Mouse (Mus musculus) brown adipose tissue, adult 24 weeks (tissue): ENCODE measurements around the gene Parva. TPM values are rescaled to one million over a fixed set of nuclear protein-coding genes. Genes with fewer than 3 reads are reported as not detected.

Experiments
- H3K27ac ChIP-seq: fragments of 200-500 bp; replicated peaks from 2 replicates; pipeline ENCODE4 v1.5.1; 2012; ENCODE audit warnings: low read depth, mild to moderate bottlenecking, low read length
- H3K4me1 ChIP-seq: fragments of 200-500 bp; 2 replicates; pipeline ENCODE4 v1.6.1; 2012; ENCODE audit warnings: low read length, mixed read lengths; ENCODE audit not compliant: control insufficient read depth, insufficient read depth, insufficient read length
- H3K4me3 ChIP-seq: fragments of 200-500 bp; 2 replicates; pipeline ENCODE4 v1.5.1; 2012; ENCODE audit warnings: low read depth, mild to moderate bottlenecking, low read length, moderate library complexity; ENCODE audit not compliant: insufficient read depth
- polyA plus RNA-seq: library from polyadenylated mRNA; stranded (reverse); fragments of >200 nt; gene quantifications from 2 replicates; pipeline ENCODE4 v1.2.4, GENCODE M21; 2012; ENCODE audit not compliant: missing spikeins, insufficient read depth, insufficient read length

The Parva gene
- polyA plus RNA-seq, 1 experiment: 32.1 TPM

DNA sequence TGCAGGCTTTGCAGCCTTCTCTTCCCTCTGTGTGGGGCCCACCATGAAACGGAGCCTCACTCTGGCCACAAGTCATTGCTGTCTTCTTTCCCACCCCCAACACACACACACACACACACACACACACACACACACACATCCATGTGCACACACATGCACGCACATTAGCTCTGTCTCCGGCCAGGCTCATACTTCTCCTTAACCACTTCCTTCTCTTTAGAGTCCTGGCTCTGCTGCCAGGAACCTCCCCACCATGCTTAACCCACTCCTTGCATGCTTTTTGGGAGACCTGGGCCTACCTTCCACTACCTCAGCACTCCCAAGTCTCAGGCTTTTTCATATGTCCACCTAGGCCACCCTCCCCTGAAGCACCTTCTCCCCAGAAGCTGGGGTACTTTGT is 76.6 kb downstream of the Parva start:
- no peak overlapping the region for H3K27ac ChIP-seq
- no peak overlapping the region for H3K4me3 ChIP-seq
- H3K4me1 ChIP-seq: peaks cover 28% of the 10 kb centered on the region

DNA sequence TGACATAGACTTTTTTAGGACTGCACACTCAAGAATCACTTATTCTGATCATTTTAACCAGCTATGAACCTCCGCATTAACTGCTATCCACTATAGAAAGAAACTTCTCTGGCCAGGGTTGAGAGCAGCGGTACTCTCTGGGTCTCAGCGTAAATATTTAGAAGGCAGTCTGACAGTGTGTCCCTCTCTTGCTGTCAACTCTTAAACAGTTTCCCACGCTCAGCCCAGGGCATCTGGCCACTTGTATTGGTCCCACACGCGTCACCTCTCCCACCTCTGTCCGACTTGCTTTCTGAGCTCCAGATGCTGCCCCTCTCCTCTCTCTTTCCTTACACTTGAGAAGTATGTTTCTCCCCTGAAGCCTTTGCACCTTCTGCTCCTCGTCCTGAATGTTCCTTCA is 81.8 kb downstream of the Parva start:
- H3K4me1 ChIP-seq: peaks cover 8% of the 10 kb centered on the region; the same call in 1 of the 2 replicates
- H3K4me3 ChIP-seq: no peak overlapping the region
- no peak overlapping the region for H3K27ac ChIP-seq

DNA sequence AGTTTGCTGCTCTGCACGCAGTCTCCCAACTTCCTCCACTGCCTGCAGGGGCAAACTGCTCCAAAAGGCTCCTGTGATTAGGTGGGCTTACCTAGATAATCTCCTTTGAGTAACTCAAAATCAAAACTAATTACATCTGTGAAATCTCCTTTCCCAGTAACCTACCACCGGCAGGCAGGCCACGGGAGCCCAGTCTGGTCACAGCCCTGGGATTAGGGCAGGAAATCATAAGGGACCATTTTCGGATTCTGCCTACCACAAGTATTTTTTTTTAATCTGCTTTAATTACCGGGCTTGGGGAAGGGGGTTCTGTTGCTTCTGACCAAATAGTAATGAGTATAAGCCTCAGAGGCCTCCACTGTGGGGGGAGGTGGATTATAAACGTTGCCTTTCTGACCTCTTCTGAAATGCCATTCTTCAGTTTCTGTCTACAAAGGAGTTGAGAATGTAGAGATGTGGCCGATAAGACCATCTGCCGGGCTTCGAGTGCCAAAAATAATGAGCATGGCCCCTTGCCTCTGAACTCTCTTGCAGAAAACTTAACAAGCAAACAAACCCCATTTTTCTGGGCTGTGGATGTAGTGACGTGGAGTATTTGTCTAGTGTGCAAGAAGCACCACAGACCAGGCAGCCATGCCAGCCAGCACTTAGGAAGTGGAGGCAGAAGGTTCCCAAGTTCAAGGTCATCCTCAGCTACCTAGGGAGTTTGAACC is 83.2 kb downstream of the Parva start:
- no peak overlapping the region for H3K27ac ChIP-seq
- H3K4me3 ChIP-seq: no peak overlapping the region
- peaks cover 8% of the 10 kb centered on the region; the same call in 1 of the 2 replicates for H3K4me1 ChIP-seq

DNA sequence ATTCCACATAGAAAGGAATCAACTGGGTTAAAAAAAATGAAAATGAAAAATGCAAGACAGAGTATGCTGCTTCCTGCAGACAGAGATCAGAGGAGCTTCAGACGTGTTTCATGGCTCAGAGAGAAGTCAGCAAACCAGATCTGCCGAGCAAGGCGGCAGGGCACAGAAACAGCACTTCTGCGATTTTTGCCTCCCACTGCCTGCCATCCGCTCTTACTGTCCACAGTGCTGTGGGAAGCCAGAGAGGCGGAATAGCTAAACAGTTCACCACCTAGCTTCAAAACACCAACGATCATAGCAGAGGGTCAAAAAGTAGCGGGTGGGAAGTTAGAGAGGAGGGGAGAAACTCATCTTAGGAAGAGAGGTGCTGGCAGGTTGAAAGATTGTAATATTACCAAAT is 84.0 kb downstream of the Parva start:
- Histone ChIP-seq H3K4me1 (peaks cover 4% of the 10 kb centered on the region; the same call in 1 of the 2 replicates), H3K27ac (no peak overlapping the region), H3K4me3 (no peak overlapping the region)

DNA sequence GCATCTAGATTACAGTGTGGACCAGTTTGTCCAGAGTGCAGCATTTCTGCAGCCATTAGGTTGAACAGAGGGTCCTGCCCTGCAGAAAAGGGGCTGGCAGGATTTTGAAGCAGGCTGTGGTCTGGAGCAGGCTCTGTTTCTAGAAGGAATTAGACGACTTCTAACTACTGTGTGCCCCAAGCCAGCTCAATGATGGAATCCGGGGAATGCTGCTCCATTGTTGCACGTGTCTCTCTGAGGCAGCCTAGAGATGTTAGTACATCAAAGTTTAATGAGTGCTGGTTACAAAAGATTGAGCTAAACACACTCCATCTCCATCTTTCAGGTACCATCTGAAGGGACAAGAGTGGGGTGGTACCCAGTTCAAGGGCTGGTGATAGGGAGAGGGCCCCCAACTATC is 85.0 kb downstream of the Parva start:
- H3K27ac ChIP-seq: no peak overlapping the region
- H3K4me3 ChIP-seq: no peak overlapping the region
- no peaks in the 10 kb centered on the region; the same call in 1 of the 2 replicates for H3K4me1 ChIP-seq

DNA sequence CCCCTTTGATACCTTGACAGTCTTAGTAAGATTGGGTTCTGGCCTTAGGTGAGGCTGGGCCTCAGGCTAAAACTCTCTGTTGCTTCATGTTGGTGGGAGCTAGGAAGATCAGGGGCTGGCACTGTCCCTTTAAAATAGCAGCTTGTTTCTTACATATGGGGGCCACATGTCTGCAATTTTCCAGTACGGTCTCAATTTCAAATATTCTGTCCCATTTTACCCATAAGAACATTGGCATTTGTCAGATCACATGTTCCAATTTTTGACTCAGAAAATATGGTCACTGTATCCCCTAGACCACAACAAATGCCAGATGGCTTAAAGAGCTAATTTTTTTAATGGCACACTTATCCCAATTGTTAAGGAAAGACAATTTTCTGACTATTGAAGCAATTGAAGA is 85.6 kb downstream of the Parva start:
- no peak overlapping the region for H3K4me3 ChIP-seq
- no peaks in the 10 kb centered on the region; the same call in 1 of the 2 replicates for H3K4me1 ChIP-seq
- H3K27ac ChIP-seq: no peak overlapping the region

GRCm38 (mm10) chr7:112514636-112515193 is 87.4 kb downstream of the Parva start:
- Histone ChIP-seq H3K27ac (no peak overlapping the region), H3K4me3 (no peak overlapping the region), H3K4me1 (no peaks in the 10 kb centered on the region)

GRCm38 (mm10) chr7:112525465-112525864 is 98.2 kb downstream of the Parva start:
- H3K27ac ChIP-seq: no peak overlapping the region
- H3K4me1 ChIP-seq: peaks cover 16% of the 10 kb centered on the region; the same call in 1 of the 2 replicates
- no peak overlapping the region for H3K4me3 ChIP-seq

DNA sequence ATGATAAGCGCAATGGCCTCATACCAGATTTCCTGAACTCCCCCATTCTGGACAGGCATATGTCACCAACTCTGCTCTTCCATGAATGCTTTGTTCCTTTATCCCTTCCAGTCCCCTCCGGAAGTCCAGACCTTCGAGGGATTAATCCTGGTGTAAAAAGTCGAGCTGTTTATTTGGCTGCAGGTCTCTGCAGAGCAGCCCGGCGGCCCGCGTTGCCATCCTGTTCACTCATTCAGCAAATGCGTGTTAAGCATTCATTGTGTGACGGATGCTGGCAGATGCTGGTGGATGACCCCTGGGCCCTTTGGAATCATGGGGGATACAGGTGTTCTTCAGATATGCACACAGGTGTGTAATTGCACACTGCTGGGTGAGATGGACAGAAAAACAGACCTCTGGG is 98.9 kb downstream of the Parva start:
- Histone ChIP-seq H3K4me1 (peaks cover 16% of the 10 kb centered on the region; the same call in 1 of the 2 replicates), H3K4me3 (no peak overlapping the region), H3K27ac (no peak overlapping the region)

- peaks cover 16% of the 10 kb centered on the region; the same call in 1 of the 2 replicates for H3K4me1 ChIP-seq
- H3K27ac ChIP-seq: no peak overlapping the region
- no peak overlapping the region for H3K4me3 ChIP-seq
These were observed 99.9 kb downstream of the Parva start for GRCm38 (mm10) chr7:112527230-112527629.

- no peak overlapping the region for H3K4me3 ChIP-seq
- no peak overlapping the region for H3K27ac ChIP-seq
- peaks cover 16% of the 10 kb centered on the region; the same call in 1 of the 2 replicates for H3K4me1 ChIP-seq
These were observed 100.8 kb downstream of the Parva start for GRCm38 (mm10) chr7:112528059-112528458.

- Histone ChIP-seq H3K27ac (no peak overlapping the region), H3K4me1 (peaks cover 17% of the 10 kb centered on the region; the same call in 1 of the 2 replicates), H3K4me3 (no peak overlapping the region)
These were observed 101.5 kb downstream of the Parva start for GRCm38 (mm10) chr7:112528582-112529360.

GRCm38 (mm10) chr7:112530924-112531323 is 103.6 kb downstream of the Parva start:
- Histone ChIP-seq H3K27ac (no peak overlapping the region), H3K4me1 (peaks cover 22% of the 10 kb centered on the region), H3K4me3 (no peak overlapping the region)

DNA sequence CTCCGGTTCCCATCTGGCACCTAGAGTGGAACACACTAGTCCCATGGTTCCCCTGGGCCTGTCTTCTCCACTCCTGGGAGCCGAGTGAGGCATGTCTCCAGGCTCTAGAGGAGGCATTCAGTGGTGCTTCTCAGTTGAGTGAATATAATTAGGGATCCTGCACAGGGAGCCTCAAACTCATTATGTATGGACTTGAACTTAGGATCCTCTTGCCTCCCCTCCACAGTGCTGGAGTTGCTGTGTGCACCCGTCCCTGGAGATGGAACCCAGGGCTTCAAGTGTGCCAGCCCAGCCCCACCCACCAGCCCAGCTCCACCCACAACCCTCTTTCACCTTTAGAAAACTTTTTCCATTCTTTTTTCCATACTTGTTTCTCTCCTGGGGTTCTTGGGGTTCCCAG is 106.8 kb downstream of the Parva start:
- H3K4me3 ChIP-seq: no peak overlapping the region
- no peak overlapping the region for H3K27ac ChIP-seq
- H3K4me1 ChIP-seq: peaks cover 6% of the 10 kb centered on the region

- H3K4me1 ChIP-seq: peaks cover 6% of the 10 kb centered on the region
- no peak overlapping the region for H3K4me3 ChIP-seq
- peak overlapping the region; percentile 45 for H3K27ac ChIP-seq
These were observed 108.2 kb downstream of the Parva start for GRCm38 (mm10) chr7:112535408-112535921.
